Mouse (Mus musculus): ENCODE data around the gene Cyp17a1.

The Cyp17a1 gene

DNA sequence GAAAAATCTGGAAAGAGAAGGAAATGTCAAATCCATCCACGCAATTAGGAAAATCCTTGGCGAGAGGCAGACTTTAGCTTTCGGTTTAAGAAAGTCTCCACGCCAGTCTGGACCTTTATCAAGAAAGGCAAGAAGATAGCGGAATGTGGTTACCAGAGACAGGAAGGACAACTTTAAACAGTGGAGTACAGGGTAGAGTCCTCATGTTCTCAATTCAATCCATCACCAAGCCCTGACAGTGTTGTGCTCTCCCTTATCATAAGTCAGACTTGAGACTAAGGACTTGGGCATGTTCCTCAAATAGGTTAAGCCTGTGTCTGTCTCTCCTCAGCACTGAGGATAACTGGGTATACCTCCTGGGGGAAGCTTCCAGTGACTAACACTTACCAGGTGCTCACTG lies 3.2 kb downstream of the Cyp17a1 start:
- no peak for DNase-seq (ENCODE audit: low spot score)

DNA sequence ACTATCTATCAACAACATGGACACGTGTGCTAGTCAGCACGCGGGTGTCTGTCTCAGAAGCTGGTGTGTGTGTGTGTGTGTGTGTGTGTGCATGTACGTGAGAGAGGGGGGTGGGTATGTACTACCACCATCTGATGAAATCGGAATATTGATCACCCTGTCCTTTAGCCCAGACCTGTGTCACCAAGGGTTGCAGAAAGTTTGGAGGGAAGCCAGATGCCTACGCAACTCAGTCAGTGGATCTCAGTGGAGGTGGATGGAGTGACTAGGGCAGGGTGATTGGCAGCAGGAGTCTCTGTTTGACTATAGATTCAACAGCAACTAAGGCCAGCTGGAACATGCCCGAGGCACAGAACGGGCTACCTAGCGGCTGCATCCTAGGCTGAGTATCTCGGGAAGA lies 4.7 kb downstream of the Cyp17a1 start:
- DNase-seq (ENCODE audit: low spot score) = no peak

DNA sequence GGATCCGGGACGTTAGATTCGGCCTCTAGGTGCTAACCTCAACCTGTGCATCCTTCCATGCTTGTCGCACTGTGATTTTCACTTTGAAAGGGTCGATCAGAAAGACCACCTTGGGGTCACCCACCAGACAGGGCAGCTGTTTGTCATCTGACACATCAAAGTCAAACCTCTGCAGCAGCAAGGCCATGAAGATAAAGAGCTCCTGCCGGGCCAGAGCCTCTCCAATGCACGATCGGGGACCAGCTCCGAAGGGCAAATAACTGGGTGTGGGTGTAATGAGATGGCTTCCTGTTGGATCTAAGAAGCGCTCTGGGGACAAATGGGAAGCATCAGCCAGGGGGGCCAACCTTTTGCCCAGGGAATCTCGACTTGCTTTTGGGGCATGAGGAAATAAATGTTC lies 5.7 kb downstream of the Cyp17a1 start:
- DNase-seq (ENCODE audit: low spot score) = no peak

DNA sequence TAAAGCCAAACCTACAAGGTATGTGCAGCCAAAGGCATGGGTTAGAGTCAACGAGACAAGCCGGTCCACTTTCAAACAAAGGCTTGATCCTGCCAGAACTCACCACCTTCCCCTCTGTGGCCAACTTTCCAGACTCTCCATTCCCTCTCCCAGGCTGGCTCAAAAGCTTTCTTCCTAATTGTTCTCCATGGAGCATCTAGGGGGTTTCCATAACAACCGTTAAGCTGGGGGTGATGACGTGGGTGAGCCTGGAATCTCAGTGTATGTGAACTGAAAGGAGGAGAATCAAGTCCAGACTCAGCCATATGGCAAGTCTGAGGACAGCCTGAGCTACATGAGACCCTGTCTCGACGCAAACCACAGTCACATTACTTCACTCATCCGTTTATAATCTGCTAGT lies 7.5 kb downstream of the Cyp17a1 start:
- no peak for DNase-seq (ENCODE audit: low spot score)

DNA sequence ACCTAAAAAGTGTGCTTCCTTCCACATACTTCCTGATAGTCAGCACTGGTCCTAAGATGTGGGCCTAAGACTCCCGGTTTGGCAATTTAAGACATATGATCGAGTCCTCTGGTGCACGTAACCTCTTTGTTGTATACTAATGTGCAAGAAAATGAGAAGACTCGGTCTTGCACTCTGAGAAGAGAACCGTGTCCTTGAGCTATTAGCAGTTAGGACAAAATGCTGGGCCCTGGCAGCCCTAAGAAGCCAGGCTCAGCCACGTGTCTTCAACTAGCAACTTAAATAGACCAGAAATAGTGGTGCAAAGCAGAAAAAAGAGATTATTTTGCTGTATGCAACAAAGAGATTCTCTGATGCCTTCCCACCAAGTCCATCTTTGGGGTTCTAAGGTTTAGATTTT lies 10.2 kb downstream of the Cyp17a1 start:
- DNase-seq (ENCODE audit: low spot score) = no peak

DNA sequence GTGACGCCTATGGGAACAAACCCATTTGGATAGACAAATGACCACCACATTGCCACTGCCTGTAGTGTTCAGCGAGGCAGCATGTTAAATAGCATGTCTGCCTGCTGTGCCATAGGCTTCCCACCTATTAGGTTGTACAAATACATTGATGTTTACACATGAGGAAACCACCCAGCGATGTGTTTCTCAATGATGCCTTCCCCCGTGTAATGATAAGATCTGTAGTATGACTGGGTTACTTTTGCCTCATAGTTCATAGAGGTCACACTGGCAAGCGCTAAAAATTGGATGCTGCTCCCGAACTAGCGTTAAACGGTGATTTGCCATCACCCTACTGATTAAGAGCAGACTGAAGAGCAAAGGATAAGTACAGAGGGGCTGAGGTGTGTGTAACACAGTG lies 10.8 kb downstream of the Cyp17a1 start:
- DNase-seq (ENCODE audit: low spot score) = no peak

DNA sequence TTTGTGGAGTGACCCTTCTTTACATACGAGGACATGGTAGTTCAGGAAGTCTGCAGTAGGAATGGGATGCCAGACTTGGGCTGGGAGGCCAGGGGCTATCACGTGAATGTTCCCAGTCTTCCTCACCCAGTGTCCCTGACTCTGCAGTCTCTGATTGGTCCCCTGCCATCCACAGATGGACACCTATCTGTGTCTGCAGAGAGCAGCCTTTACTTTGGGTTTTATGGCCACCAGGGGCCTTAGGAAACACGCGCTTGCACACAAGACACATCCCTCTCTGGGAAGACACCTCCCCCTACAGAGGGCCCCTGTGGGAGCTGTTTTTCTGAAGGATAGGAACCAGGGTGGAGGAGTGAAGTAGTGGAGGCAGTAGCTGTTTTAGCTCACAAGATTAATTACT lies 11.5 kb downstream of the Cyp17a1 start:
- no peak for DNase-seq (ENCODE audit: low spot score)

DNA sequence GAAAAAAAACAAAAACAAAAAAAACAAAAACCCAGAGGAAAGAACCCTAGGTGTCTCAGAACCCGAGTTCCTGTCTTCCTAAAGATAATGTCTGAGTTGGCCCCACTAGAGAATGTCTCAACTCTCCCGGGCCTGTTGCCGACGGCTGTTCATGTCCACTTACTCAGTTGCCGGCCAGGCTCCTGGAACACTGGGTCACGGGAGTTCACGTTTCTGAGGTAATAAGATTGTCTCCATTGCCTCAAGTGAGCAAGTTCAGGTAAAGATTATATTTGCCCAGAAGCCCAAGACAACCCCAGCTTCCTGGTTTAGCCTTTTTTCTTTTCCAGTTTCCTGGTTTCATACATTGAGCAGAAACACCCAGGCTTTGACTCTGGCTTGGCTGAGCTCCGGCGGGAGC lies 14.1 kb downstream of the Cyp17a1 start:
- DNase-seq (ENCODE audit: low spot score) = no peak

DNA sequence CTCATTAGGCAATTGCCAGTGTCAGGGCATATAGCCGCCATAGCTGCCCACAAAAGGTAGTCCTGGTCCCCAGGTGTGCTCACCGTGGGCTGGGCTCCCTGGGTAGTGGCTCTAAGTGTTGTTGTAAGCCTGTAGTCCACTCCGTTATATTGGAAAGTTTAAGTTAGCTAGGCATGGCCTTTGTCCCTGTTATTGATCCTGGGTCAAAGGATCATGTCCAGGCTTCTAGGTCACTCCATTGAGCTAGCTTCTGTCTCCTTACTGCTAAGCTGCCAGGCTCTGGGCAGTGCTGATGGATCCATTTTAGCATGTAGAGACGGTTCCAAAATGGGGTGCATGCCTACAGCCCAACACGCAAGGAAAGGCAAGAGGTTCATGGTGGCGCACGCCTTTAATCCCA lies 14.6 kb downstream of the Cyp17a1 start:
- no peak for DNase-seq (ENCODE audit: low spot score)

DNA sequence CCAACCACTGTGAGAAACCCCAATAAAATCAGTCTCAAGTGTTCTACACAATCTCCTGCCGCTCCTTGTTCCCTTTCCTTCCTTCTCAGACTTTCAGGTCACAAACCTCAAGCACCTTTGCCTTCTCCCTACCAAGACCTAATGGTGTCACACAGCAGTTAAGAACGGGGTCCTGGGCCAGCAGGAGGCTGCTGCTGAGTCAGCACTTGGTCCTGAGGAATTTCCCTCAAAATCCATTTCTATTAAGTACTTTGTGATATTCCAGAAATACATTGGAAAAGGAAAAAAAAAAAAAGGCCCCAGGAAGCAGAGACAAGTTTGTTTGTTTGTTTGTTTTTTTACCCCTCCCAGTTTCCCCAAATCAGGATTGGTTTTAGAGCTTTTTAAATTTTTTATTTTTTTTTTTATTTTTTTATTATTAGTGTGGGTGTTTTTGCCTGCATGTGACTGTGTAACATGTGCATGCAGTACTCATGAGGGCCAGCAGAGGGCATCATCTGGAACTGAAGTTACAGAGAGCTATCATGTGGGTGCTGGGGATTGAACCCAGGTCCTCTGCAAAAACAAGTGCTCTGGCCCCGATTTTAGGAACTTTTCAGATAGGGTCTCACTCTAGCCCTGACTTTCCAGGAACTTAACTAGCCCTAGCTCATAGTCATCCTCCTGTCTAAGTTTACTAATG lies 15.5 kb downstream of the Cyp17a1 start:
- no peak for DNase-seq (ENCODE audit: low spot score)

DNA sequence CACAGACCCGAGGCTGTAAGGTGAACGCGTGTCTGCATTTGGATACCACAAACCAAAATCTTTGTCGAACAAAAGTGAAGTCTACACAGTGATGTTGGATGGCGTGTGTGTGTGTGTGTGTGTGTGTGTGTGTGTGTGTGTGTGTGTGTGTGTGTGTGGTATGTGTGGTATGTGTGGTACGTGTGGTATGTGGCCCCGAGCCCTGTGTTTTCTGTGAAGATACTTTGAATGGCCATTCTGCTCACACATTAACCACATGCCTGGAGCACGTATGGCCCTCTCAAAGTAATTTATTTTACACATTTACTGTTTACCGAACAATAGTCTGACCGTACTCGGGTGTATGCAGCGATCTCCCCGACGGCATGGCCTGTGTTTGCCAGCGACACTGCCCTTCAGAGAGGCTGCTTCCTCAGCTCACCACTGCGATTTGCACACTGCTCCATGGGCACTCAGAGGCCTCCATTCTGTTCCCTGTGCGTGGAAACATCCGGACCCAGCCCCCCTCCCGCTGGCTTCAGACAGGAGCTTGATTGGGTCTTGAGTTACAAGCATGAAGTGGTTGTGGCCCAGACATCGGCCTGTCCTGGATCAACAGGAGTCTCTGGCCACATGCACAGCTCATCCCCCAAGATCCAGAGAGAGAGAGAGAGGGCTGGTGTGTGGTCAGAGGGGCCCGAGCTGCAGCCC lies 16.7 kb downstream of the Cyp17a1 start:
- no peak for DNase-seq (ENCODE audit: low spot score)

DNA sequence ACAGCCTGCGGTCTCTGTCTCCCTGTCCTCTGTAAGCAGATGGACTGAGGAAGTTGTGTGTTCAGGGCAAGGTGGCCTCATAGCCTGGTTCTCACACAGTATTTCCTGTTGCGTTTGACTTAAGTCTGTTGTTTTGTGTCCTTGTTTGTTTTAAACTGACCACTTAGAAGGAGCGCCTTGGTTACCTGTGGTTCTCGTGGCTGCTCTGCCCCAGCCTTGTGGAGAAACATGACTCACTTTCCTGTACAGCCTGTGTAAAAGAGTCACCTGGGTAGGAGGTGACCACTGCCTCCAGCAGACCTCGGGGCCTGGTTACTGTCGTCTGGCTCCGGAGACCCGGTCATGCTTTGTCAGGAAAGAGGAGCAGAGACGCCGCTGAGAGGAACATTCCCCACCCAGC lies 17.3 kb downstream of the Cyp17a1 start:
- DNase-seq (ENCODE audit: low spot score) = no peak

DNA sequence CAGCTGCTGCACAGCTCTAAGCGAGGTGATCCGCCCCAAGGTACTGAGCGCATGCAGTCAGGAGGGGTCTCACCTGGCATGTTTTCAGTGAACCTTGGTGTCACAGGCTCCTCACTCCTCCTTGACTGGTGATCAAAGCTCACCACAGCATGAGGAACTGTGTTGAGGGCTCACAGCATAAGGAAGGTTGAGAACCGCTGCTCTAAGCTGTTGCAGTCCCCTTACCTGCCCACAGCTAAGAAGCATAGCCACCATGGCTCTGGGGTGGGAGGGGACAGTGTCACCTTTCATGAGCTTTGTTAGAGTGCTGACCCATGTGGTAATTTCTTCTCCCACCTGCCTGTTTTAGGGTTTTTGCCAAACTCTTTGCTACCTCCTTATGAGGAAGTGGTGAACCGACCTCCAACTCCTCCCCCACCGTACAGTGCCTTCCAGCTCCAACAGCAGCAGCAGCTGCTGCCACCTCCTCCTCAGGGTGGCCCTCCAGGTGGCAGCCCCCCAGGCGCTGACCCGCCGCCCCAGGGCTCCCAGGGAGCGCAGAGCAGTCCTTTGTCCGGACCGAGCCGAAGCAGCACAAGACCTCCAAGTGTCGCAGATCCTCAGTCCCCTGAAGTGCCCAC lies 19.2 kb downstream of the Cyp17a1 start:
- no peak for DNase-seq (ENCODE audit: low spot score)

DNA sequence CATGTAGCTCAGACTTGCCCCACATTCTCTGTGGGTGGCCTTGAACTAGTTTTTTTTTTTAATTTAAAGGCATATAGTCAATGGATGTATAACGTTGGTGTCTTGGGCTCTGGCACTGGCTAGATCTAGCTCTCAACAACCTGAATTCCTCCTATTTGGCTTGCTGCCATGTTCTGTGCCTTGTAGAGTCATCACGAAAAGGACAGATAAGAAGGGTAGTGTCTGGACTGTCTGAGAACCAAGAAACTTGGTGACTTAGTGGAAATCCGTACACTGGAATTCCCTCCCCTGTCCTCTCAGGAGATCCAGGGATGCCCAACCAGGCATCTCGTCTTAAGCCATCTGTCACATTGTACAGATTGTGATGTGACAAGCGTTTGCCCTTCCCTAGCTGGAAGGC lies 19.8 kb downstream of the Cyp17a1 start:
- DNase-seq (ENCODE audit: low spot score) = no peak

DNA sequence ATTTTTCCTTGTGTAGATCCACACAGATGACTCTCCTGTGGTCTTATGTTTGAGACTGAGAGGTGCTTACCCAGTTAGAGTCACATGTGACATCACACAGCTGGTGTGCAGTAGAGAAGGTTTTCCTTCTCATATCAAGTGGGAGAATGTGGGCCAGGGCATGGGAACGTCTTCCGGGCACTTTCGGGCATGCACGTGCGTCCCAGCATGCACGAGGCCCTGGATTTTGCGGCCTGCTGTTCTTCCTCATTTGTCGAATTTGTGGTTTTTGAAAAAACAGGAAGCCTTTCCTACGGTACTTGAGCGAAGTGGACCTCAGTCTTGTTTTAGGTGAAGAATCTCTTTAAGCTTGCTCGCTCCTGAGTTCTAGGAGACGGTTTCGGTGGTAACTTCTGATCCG lies 24.4 kb downstream of the Cyp17a1 start:
- no peak for DNase-seq (ENCODE audit: low spot score)

DNA sequence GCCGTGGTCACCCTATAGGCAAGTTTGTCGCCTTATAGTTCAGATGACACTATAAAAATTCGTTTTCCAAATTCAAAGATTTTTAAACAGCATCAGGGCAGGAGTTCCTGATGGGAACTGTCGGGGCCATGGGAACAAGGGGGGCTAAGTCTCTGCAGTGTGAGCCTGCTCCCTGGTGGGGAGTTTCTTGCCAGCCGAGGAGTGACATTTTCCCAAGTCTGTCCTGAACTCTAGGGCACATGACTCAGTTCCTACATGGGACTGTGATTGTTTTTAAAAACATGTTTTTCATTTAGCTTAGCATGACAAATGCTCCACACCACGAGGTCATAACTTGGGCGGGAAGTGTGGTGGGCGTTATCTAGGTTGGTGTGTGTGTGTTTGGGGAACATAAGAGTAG lies 25.1 kb downstream of the Cyp17a1 start:
- DNase-seq (ENCODE audit: low spot score) = no peak

DNA sequence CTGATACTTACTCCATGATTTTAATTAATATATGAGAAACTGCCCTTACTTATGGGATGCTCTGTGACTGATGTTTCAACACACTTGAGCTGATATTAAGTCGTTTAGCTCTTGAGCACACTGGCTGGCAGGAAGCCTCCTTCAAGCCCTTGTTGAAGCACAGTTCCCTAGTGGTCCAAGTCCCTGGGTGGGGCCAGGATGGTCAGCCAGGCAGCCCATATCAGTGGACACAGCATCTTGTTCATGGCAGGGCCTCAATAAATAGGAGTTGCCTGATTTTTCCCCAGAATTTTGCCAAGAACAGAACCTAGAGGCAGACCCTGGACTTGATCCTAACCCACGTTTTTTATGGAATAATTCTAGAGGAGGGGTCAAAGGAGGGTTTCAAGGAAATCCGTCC lies 25.7 kb downstream of the Cyp17a1 start:
- no peak for DNase-seq (ENCODE audit: low spot score)

DNA sequence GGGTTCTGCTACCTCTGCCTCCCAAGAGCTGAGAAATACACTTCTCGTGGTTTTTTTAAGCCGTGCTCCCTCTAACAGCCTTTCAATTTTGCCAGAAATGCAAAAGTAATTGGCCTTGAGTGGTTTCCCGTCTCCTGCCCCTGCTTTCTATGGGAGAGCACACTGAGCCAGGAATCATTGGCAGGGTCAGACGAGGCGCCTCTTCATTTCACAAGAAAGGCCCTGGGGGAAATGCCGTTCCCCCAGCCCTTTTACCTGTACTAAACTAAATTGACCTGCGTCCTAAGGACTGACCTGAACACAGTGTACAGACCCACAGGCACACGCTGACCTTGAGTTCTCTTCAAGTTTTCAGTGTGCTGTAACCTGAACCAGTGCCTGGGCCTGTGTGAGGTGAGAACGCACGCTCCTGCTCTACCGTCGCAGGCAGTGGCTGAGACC lies 26.9 kb downstream of the Cyp17a1 start:
- DNase-seq (ENCODE audit: low spot score) = no peak

DNA sequence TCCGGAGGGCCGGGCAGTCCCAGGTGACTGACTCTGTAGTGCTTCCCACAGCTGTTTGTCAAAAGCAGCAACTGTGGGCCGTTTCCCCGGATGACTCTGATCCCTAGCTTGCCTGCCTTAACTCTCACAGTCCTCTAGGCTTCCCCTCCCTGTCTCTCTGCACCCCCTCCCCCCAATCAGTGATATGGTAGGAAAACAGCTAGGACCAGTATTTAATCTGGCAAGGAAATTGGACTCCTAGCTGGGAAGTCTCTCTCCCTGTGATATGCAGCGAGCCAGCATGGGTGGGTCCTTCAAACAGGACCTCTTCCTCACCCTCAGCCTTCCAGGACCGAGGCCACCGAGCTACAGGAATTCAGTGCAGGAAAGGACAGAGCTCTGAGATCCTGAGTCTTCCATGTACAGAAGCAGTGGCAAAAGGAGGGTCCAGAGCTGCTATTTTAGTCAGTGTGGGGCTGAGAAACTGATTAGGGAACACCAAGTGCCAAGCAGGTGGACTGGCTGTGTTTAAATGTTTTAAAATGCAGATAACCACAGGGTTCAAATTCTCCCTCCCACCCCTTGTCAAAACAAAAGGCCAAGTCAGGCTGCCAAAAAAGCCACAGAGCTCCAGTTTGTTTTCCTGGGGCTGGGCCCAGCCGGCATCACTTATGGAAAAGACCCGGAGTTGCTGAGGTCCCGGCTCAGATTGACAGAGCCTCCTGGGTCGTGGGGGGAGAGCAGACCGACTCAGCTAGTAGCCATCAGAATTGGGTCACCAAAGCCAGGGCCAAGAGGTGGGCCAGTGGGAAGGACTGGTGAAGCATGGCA lies 28.0 kb downstream of the Cyp17a1 start:
- no peak for DNase-seq (ENCODE audit: low spot score)

DNA sequence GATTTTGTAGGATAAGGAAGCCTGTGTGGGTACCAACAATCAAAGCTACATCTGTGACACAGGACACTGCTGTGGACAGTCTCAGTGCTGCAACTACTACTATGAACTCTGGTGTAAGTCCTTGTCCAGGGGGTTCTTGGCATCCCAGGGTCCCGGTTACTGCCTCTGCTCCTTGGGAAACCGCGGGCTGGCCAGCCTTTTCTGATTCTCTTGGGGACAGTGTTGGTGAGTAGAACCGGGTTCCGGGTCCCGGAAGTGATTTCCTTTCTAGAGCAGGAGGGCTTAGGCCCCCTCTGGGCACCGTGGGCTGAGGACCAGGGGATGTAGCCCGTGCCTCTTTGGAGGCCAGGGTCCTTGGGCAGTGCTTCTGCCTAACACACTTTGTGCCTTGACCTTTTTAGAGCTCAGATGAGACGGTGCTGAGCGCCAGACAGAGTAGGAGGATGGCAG lies 28.6 kb downstream of the Cyp17a1 start:
- no peak for DNase-seq (ENCODE audit: low spot score)

DNA sequence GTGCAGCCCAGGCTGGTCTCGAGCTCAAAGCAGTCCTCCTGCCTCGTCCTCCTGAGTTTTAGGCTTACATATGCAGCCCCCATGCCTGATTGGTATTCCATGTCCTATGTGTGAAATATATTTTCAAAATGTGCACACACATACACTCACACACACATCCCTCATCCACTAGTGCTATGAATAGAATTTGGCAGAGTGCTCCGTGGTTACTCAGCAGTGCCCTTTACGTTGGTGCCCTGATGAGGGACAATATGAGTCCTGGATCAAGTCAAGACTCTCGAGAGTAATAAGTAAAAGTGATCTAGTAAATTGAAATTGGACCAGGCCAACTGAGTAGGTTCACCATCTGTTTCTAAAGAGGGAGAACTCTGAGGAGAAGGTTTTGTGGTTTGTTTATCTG lies 29.7 kb downstream of the Cyp17a1 start:
- DNase-seq (ENCODE audit: low spot score) = no peak

DNA sequence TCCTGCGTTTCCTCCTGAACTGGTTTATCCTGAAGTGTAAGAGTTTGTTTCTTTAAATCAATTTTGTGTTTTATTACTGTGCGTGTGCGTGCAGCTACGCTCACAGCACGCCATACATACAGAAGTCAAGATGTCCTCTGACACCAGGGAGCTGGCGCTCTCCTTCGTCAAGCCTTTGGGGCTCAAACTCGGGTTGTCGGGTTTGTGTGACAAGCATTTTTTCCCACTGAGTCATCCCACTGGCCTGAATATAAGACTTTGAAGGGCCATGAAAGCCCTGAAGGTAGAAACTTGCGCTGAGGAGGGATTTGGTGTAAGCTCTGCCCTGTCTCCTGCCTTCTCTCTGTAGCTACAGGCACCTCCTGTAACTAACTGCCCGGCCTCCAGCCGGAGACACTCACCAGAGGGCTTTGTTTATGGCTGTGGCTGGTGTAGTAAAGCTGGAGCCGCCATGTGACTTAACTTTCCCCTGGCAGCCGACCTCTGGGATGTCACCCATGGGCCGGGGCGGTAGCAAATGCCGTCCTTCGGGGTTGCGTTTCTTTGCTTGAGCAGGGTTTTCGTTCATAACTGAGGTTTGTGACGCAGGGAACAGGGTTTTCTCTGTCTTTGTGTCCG lies 30.7 kb downstream of the Cyp17a1 start:
- DNase-seq (ENCODE audit: low spot score) = no peak
